Mouse (Mus musculus) hindbrain, embryonic 14.5 days (tissue): ENCODE results near the gene Vps26a. TPM values are rescaled to one million over a fixed set of nuclear protein-coding genes. Genes with fewer than 3 reads are reported as not detected.

Source experiments
- ATAC-seq: fragments of 200-750 bp; cut with Nextera tagmentation; 2 replicates; pipeline ENCODE4 v1.8.0; 2017; ENCODE audit warnings: moderate number of reproducible peaks, mild to moderate bottlenecking, moderate TSS enrichment, moderate library complexity; ENCODE audit not compliant: low FRiP score
- DNase-seq: peaks from one replicate; pipeline ENCODE4 v3.0.0-alpha.2; 2015; ENCODE audit warnings: low spot score
- H3K27ac ChIP-seq: fragments of 300-500 bp; sonication (generic); 2 replicates; pipeline ENCODE4 v1.5.1; 2014; ENCODE audit warnings: mild to moderate bottlenecking, moderate library complexity
- H3K27me3 ChIP-seq: fragments of 300-500 bp; sonication (generic); 2 replicates; pipeline ENCODE4 v1.6.1; 2014; ENCODE audit warnings: mild to moderate bottlenecking, low read length, mixed read lengths; ENCODE audit not compliant: control insufficient read depth, insufficient read depth
- H3K36me3 ChIP-seq: fragments of 300-500 bp; sonication (generic); replicated peaks from 2 replicates; pipeline ENCODE4 v1.6.1; 2014; ENCODE audit not compliant: control insufficient read depth, insufficient read depth
- H3K4me1 ChIP-seq: fragments of 300-500 bp; sonication (generic); replicated peaks from 2 replicates; pipeline ENCODE4 v1.6.1; 2014; ENCODE audit warnings: antibody characterized with exemption, low read length, mixed read lengths; ENCODE audit not compliant: control insufficient read depth, insufficient read depth
- H3K4me2 ChIP-seq: fragments of 300-500 bp; sonication (generic); replicated peaks from 2 replicates; pipeline ENCODE4 v1.6.1; 2014; ENCODE audit warnings: mild to moderate bottlenecking, moderate library complexity
- H3K4me3 ChIP-seq: fragments of 300-500 bp; sonication (generic); replicated peaks from 2 replicates; pipeline ENCODE4 v1.5.1; 2014; ENCODE audit warnings: mild to moderate bottlenecking, low read length
- H3K9ac ChIP-seq: fragments of 300-500 bp; sonication (generic); 2 replicates; pipeline ENCODE4 v1.6.1; 2014
- H3K9me3 ChIP-seq: fragments of 300-500 bp; sonication (generic); 2 replicates; pipeline ENCODE4 v1.6.1; 2016; ENCODE audit warnings: low read length; ENCODE audit not compliant: control insufficient read depth
- WGBS: fragments of 180-500 bp; shearing (Covaris S2); extraction: QIAGEN DNeasy Blood & Tissue Kit; methylation state at CpG from one replicate; pipeline ENCODE4 v1.1.7; 2014; 5-methylcytosine and 5-hydroxymethylcytosine counted together
- polyA plus RNA-seq: library from polyadenylated mRNA; unstranded; fragments of >200 nt; fragmentation: Nextera tagmentation; extraction: Ambion mirVana; gene quantifications from 2 replicates; pipeline ENCODE4 v1.2.1, GENCODE M21; 2014

Vps26a gene
- polyA plus RNA-seq, 1 experiment from 2014 or later: 60.3 TPM

GRCm38 (mm10) chr10:62430427-62430826, 56.2 kb downstream of the Vps26a start:
- WGBS: 96% methylated on average over 5 of the region's 5 CpGs

GRCm38 (mm10) chr10:62425081-62425871, 61.3 kb downstream of the Vps26a start:
- DNase-seq: no peak
- WGBS: 53% methylated on average over 9 of the region's 9 CpGs
- no peak overlapping the region for H3K4me3 ChIP-seq
- no peak for ATAC-seq
- H3K4me2 ChIP-seq: no peak overlapping the region
- H3K9me3 ChIP-seq: no peaks in the 10 kb centered on the region
- no peak overlapping the region for H3K9ac ChIP-seq
- no peak overlapping the region for H3K27ac ChIP-seq
- H3K27me3 ChIP-seq: no peaks in the 10 kb centered on the region
- H3K36me3 ChIP-seq: peaks cover 28% of the 10 kb centered on the region
- 0 out of 2 replicates have a peak, but pooled peaks cover 3% of the 10 kb centered on the region for H3K4me1 ChIP-seq

More at GRCm38 (mm10) chr10:62430427-62430826, 56.2 kb downstream of the Vps26a start:
- Histone ChIP-seq H3K9ac (no peak overlapping the region), H3K4me2 (no peak overlapping the region), H3K36me3 (peaks cover 79% of the 10 kb centered on the region), H3K27me3 (no peaks in the 10 kb centered on the region), H3K9me3 (no peaks in the 10 kb centered on the region), H3K27ac (no peak overlapping the region), H3K4me1 (0 out of 2 replicates have a peak, but pooled peaks cover 1% of the 10 kb centered on the region), H3K4me3 (no peak overlapping the region)
- DNase-seq (no peak), ATAC-seq (no peak)

- Histone ChIP-seq H3K9ac (no peak within 1 kb of the TSS), H3K27ac (no peak within 1 kb of the TSS), H3K27me3 (no peaks in the 10 kb centered on the region), H3K9me3 (no peaks in the 10 kb centered on the region), H3K4me2 (no peak within 1 kb of the TSS), H3K36me3 (no peaks in the 10 kb centered on the region), H3K4me1 (0 out of 2 replicates have a peak, but pooled peaks cover 3% of the 10 kb centered on the region), H3K4me3 (no peak within 1 kb of the TSS)
- 40% methylated on average over 15 of the region's 15 CpGs for WGBS
- ATAC-seq (no peak), DNase-seq (no peak)
These were observed 64.3 kb downstream of the Vps26a start, which contains the start of gene Hkdc1 for GRCm38 (mm10) chr10:62422255-62422654. Gene Hkdc1 (minus strand): TSS chr10:62422491.

GRCm38 (mm10) chr10:62421127-62421526, 65.5 kb downstream of the Vps26a start:
- no peaks in the 10 kb centered on the region for H3K27me3 ChIP-seq
- 89% methylated on average over 3 of the region's 3 CpGs for WGBS
- H3K36me3 ChIP-seq: no peaks in the 10 kb centered on the region
- H3K4me3 ChIP-seq: no peak overlapping the region
- H3K27ac ChIP-seq: no peak overlapping the region
- ATAC-seq (no peak), DNase-seq (no peak)
- H3K4me2 ChIP-seq: no peak overlapping the region
- H3K9me3 ChIP-seq: no peaks in the 10 kb centered on the region
- H3K9ac ChIP-seq: no peak overlapping the region
- 0 out of 2 replicates have a peak, but pooled peaks cover 3% of the 10 kb centered on the region for H3K4me1 ChIP-seq

- ATAC-seq: no peak
- Histone ChIP-seq H3K36me3 (no peaks in the 10 kb centered on the region), H3K27me3 (no peaks in the 10 kb centered on the region), H3K4me2 (no peak overlapping the region), H3K4me1 (0 out of 2 replicates have a peak, but pooled peaks cover under 1% of the 10 kb centered on the region), H3K9me3 (no peaks in the 10 kb centered on the region), H3K27ac (no peak overlapping the region), H3K9ac (no peak overlapping the region), H3K4me3 (no peak overlapping the region)
- WGBS: 80% methylated on average over 6 of the region's 6 CpGs
- DNase-seq: no peak
These were observed 66.2 kb downstream of the Vps26a start for GRCm38 (mm10) chr10:62420399-62420798.

GRCm38 (mm10) chr10:62419422-62419821, 67.2 kb downstream of the Vps26a start:
- H3K36me3 ChIP-seq: no peaks in the 10 kb centered on the region
- no peak overlapping the region for H3K4me2 ChIP-seq
- DNase-seq (no peak), ATAC-seq (no peak)
- no peak overlapping the region for H3K27ac ChIP-seq
- H3K4me1 ChIP-seq: no peaks in the 10 kb centered on the region
- H3K9ac ChIP-seq: no peak overlapping the region
- H3K4me3 ChIP-seq: no peak overlapping the region
- H3K27me3 ChIP-seq: no peaks in the 10 kb centered on the region
- 87% methylated on average over 5 of the region's 5 CpGs for WGBS
- H3K9me3 ChIP-seq: no peaks in the 10 kb centered on the region

- H3K27me3 ChIP-seq: no peaks in the 10 kb centered on the region
- 45% methylated on average over 7 of the region's 7 CpGs for WGBS
- H3K4me3 ChIP-seq: no peak overlapping the region
- ATAC-seq (no peak), DNase-seq (no peak)
- H3K9ac ChIP-seq: no peak overlapping the region
- no peak overlapping the region for H3K4me2 ChIP-seq
- no peaks in the 10 kb centered on the region for H3K4me1 ChIP-seq
- H3K9me3 ChIP-seq: no peaks in the 10 kb centered on the region
- H3K27ac ChIP-seq: no peak overlapping the region
- H3K36me3 ChIP-seq: no peaks in the 10 kb centered on the region
These were observed 67.7 kb downstream of the Vps26a start for GRCm38 (mm10) chr10:62418831-62419356.

GRCm38 (mm10) chr10:62413606-62413982, 73.0 kb downstream of the Vps26a start:
- DNase-seq (no peak), ATAC-seq (no peak)
- Histone ChIP-seq H3K27ac (no peak overlapping the region), H3K4me1 (no peaks in the 10 kb centered on the region), H3K9ac (no peak overlapping the region), H3K27me3 (no peaks in the 10 kb centered on the region), H3K4me3 (no peak overlapping the region), H3K4me2 (no peak overlapping the region), H3K36me3 (no peaks in the 10 kb centered on the region), H3K9me3 (no peaks in the 10 kb centered on the region)
- 57% methylated on average over 4 of the region's 4 CpGs for WGBS

- Histone ChIP-seq H3K27ac (no peak overlapping the region), H3K9ac (no peak overlapping the region), H3K9me3 (no peaks in the 10 kb centered on the region), H3K36me3 (no peaks in the 10 kb centered on the region), H3K27me3 (no peaks in the 10 kb centered on the region), H3K4me2 (no peak overlapping the region), H3K4me3 (no peak overlapping the region), H3K4me1 (no peaks in the 10 kb centered on the region)
- DNase-seq (no peak), ATAC-seq (no peak)
- 52% methylated on average over 8 of the region's 8 CpGs for WGBS
These were observed 73.5 kb downstream of the Vps26a start for GRCm38 (mm10) chr10:62412906-62413605.
